Mouse (Mus musculus) liver, embryonic 16.5 days (tissue): Measurements from ENCODE around the gene Tmtc4. TPM values are rescaled to one million over a fixed set of nuclear protein-coding genes. Genes with fewer than 3 reads are reported as not detected.

Experiments used
- ATAC-seq: fragments of 200-750 bp; cut with Nextera tagmentation; 2 replicates; pipeline ENCODE4 v1.8.0; 2017; ENCODE audit warnings: low read depth, mild to moderate bottlenecking, moderate number of reproducible peaks, moderate library complexity
- H3K27ac ChIP-seq: fragments of 300-500 bp; sonication (generic); 2 replicates; pipeline ENCODE4 v1.5.1; 2014; ENCODE audit warnings: mild to moderate bottlenecking, low read length
- H3K27me3 ChIP-seq: fragments of 300-500 bp; sonication (generic); 2 replicates; pipeline ENCODE4 v1.6.1; 2014; ENCODE audit warnings: low read depth, low read length, mixed read lengths; ENCODE audit not compliant: control insufficient read depth, insufficient read depth
- H3K36me3 ChIP-seq: fragments of 300-500 bp; sonication (generic); 2 replicates; pipeline ENCODE4 v1.6.1; 2014; ENCODE audit warnings: mild to moderate bottlenecking; ENCODE audit not compliant: control insufficient read depth, insufficient read depth
- H3K4me1 ChIP-seq: fragments of 300-500 bp; sonication (generic); 2 replicates; pipeline ENCODE4 v1.6.1; 2014; ENCODE audit warnings: low read depth, low read length, mixed read lengths; ENCODE audit not compliant: control insufficient read depth
- H3K4me2 ChIP-seq: fragments of 300-500 bp; sonication (generic); 2 replicates; pipeline ENCODE4 v1.6.1; 2014; ENCODE audit warnings: low read depth, low read length, mixed read lengths
- H3K4me3 ChIP-seq: fragments of 300-500 bp; sonication (generic); 2 replicates; pipeline ENCODE4 v1.5.1; 2014; ENCODE audit warnings: low read depth, mild to moderate bottlenecking, low read length
- H3K9ac ChIP-seq: fragments of 300-500 bp; sonication (generic); 2 replicates; pipeline ENCODE4 v1.6.1; 2014; ENCODE audit warnings: low read depth, low read length
- H3K9me3 ChIP-seq: fragments of 300-500 bp; sonication (generic); replicated peaks from 2 replicates; pipeline ENCODE4 v1.6.1; 2016; ENCODE audit warnings: low read length; ENCODE audit not compliant: control insufficient read depth
- WGBS: fragments of 180-500 bp; shearing (Covaris S2); extraction: QIAGEN DNeasy Blood & Tissue Kit; methylation state at CpG from one replicate; pipeline ENCODE4 v1.1.7; 2014; ENCODE audit not compliant: insufficient replicate concordance; 5-methylcytosine and 5-hydroxymethylcytosine counted together
- polyA plus RNA-seq: library from polyadenylated mRNA; unstranded; fragments of >200 nt; fragmentation: Nextera tagmentation; extraction: Ambion mirVana; gene quantifications from 2 replicates; pipeline ENCODE4 v1.2.1, GENCODE M21; 2015

Gene Tmtc4
- polyA plus RNA-seq, 1 experiment from 2014 or later: 2.3 TPM

- H3K4me3 ChIP-seq: no peak overlapping the region
- H3K4me1 ChIP-seq: no peaks in the 10 kb centered on the region
- no peak overlapping the region for H3K27ac ChIP-seq
- 58% methylated on average over 1 of the region's 1 CpGs for WGBS
- H3K27me3 ChIP-seq: no peaks in the 10 kb centered on the region
- H3K36me3 ChIP-seq: no peaks in the 10 kb centered on the region
- H3K9me3 ChIP-seq: no peaks in the 10 kb centered on the region
- ATAC-seq: no peak
- no peak overlapping the region for H3K9ac ChIP-seq
- H3K4me2 ChIP-seq: no peak overlapping the region
Observed at GRCm38 (mm10) chr14:123003715-123004114, 19.9 kb upstream of the Tmtc4 start.

GRCm38 (mm10) chr14:123001391-123001790, 17.6 kb upstream of the Tmtc4 start:
- ATAC-seq: no peak
- Histone ChIP-seq H3K9ac (no peak overlapping the region), H3K27me3 (no peaks in the 10 kb centered on the region), H3K4me1 (no peaks in the 10 kb centered on the region), H3K4me3 (no peak overlapping the region), H3K27ac (no peak overlapping the region), H3K9me3 (no peaks in the 10 kb centered on the region), H3K4me2 (no peak overlapping the region), H3K36me3 (no peaks in the 10 kb centered on the region)
- 31% methylated on average over 3 of the region's 3 CpGs for WGBS

- Histone ChIP-seq H3K27ac (no peak overlapping the region), H3K4me2 (no peak overlapping the region), H3K9ac (no peak overlapping the region), H3K4me1 (no peaks in the 10 kb centered on the region), H3K36me3 (no peaks in the 10 kb centered on the region), H3K27me3 (no peaks in the 10 kb centered on the region), H3K9me3 (no peaks in the 10 kb centered on the region), H3K4me3 (no peak overlapping the region)
- ATAC-seq: no peak
- 36% methylated on average over 1 of the region's 1 CpGs for WGBS
Observed at GRCm38 (mm10) chr14:122997465-122997864, 13.6 kb upstream of the Tmtc4 start.

GRCm38 (mm10) chr14:122993935-122994334, 10.1 kb upstream of the Tmtc4 start:
- Histone ChIP-seq H3K9ac (no peak overlapping the region), H3K4me2 (no peak overlapping the region), H3K36me3 (no peaks in the 10 kb centered on the region), H3K9me3 (no peaks in the 10 kb centered on the region), H3K4me1 (no peaks in the 10 kb centered on the region), H3K27ac (no peak overlapping the region), H3K27me3 (no peaks in the 10 kb centered on the region), H3K4me3 (no peak overlapping the region)
- 67% methylated on average over 2 of the region's 2 CpGs for WGBS
- no peak for ATAC-seq

- WGBS: 61% methylated on average over 6 of the region's 6 CpGs
- Histone ChIP-seq H3K36me3 (no peaks in the 10 kb centered on the region), H3K4me3 (no peak overlapping the region), H3K9ac (no peak overlapping the region), H3K9me3 (no peaks in the 10 kb centered on the region), H3K27me3 (no peaks in the 10 kb centered on the region), H3K27ac (no peak overlapping the region), H3K4me1 (no peaks in the 10 kb centered on the region), H3K4me2 (no peak overlapping the region)
- ATAC-seq: peak; percentile 22; the same call in 1 of the 2 replicates
Observed at GRCm38 (mm10) chr14:122992937-122993336, 9.1 kb upstream of the Tmtc4 start.

- Histone ChIP-seq H3K4me2 (no peak overlapping the region), H3K27ac (no peak overlapping the region), H3K36me3 (no peaks in the 10 kb centered on the region), H3K9ac (no peak overlapping the region), H3K4me3 (no peak overlapping the region), H3K27me3 (0 out of 2 replicates have a peak, but pooled peaks cover 2% of the 10 kb centered on the region), H3K4me1 (no peaks in the 10 kb centered on the region), H3K9me3 (no peaks in the 10 kb centered on the region)
- ATAC-seq: no peak; the same call in 1 of the 2 replicates
- 47% methylated on average over 4 of the region's 4 CpGs for WGBS
Observed at GRCm38 (mm10) chr14:122990521-122991052, 6.8 kb upstream of the Tmtc4 start.

GRCm38 (mm10) chr14:122986404-122986803, 2.6 kb upstream of the Tmtc4 start:
- Histone ChIP-seq H3K4me3 (no peak overlapping the region), H3K36me3 (no peaks in the 10 kb centered on the region), H3K4me1 (peaks cover 11% of the 10 kb centered on the region), H3K9me3 (no peaks in the 10 kb centered on the region), H3K4me2 (no peak overlapping the region), H3K9ac (no peak overlapping the region), H3K27me3 (0 out of 2 replicates have a peak, but pooled peaks cover 2% of the 10 kb centered on the region), H3K27ac (no peak overlapping the region)
- no peak for ATAC-seq
- WGBS: 21% methylated on average over 2 of the region's 2 CpGs

GRCm38 (mm10) chr14:122982571-122983225, 1.1 kb downstream of the Tmtc4 start:
- H3K4me3 ChIP-seq: peak overlapping the region; percentile 70
- peaks cover 11% of the 10 kb centered on the region for H3K4me1 ChIP-seq
- WGBS: under 1% methylated on average over 60 of the region's 63 CpGs
- peak overlapping the region; percentile 61 for H3K27ac ChIP-seq
- peak overlapping the region; percentile 70 for H3K9ac ChIP-seq
- no peaks in the 10 kb centered on the region for H3K9me3 ChIP-seq
- H3K4me2 ChIP-seq: peak overlapping the region; percentile 93
- 0 out of 2 replicates have a peak, but pooled peaks cover 2% of the 10 kb centered on the region for H3K27me3 ChIP-seq
- no peaks in the 10 kb centered on the region for H3K36me3 ChIP-seq
- peak; percentile 77 for ATAC-seq

- H3K4me1 ChIP-seq: peaks cover 11% of the 10 kb centered on the region
- H3K9ac ChIP-seq: peak overlapping the region; percentile 70
- no peak for ATAC-seq
- no peak overlapping the region for H3K27ac ChIP-seq
- peak overlapping the region; percentile 93 for H3K4me2 ChIP-seq
- 49% methylated on average over 8 of the region's 8 CpGs for WGBS
- H3K4me3 ChIP-seq: peak overlapping the region; percentile 70
- no peaks in the 10 kb centered on the region for H3K9me3 ChIP-seq
- 0 out of 2 replicates have a peak, but pooled peaks cover 2% of the 10 kb centered on the region for H3K27me3 ChIP-seq
- no peaks in the 10 kb centered on the region for H3K36me3 ChIP-seq
Observed at GRCm38 (mm10) chr14:122981831-122982485, 1.9 kb downstream of the Tmtc4 start.
